Mouse (Mus musculus): ENCODE data around the gene A630001G21Rik. TPM values are rescaled to one million over a fixed set of nuclear protein-coding genes. Genes with fewer than 3 reads are reported as not detected.
A peak's percentile ranks its signal among the peaks of the same experiment; 100 is the strongest.
"Not testable (repeated sequence)": the region's sequence is repeated elsewhere in the genome, so short reads cannot be mapped to it uniquely, and the experiment has no call there.

The A630001G21Rik gene
- 1 to 10 TPM in 1 of 2 experiments, under 1 TPM in 1; 0.45 to 1.1 TPM for total RNA-seq (2021)

DNA sequence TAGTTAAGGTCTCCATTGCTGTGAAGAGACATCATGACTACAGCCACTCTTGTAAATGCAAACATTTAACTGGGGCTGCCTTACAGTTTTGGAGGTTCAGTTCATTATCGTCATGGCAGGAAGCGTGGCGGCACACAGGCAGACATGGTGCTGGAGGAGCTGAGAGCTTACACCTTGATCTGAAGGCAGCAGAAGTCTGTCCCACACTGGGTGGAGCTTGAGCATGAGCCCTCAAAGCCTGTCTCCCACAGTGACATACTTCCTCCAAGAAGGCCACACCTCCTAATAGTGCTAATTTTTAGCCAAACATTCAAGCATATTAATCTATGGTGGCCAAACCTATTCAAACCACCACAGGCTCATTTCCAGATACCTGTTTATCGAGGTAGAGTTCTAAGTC, at the start of gene A630001G21Rik:
TSS of gene A630001G21Rik (minus strand) at position 208 of the 400 bp plus-strand sequence.
- DNase-seq, result no peak
- intact Hi-C loops (cut with DNase I), result no loop called here

DNA sequence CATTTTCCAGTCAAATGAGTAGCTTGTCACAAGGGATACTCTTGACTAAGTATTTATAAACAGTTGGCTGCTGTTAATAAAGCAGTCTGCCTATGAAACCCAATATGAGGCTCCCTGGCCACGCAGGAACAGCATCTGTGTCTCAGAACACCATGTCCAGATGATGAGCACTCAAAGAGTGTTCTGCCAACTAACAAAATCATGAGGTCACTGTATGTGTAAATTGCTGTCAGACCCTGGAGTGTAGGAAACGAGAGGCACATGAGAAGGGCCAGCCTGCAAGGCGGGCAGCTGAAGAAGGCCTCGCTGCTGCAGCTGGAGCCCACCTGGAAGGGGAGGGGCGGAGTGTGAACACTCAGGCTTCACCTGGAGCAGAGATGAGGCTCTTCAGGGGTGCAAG, 48.7 kb upstream of the A630001G21Rik start:
- intact Hi-C loops (cut with DNase I), result no loop called here
- DNase-seq, result no peak

DNA sequence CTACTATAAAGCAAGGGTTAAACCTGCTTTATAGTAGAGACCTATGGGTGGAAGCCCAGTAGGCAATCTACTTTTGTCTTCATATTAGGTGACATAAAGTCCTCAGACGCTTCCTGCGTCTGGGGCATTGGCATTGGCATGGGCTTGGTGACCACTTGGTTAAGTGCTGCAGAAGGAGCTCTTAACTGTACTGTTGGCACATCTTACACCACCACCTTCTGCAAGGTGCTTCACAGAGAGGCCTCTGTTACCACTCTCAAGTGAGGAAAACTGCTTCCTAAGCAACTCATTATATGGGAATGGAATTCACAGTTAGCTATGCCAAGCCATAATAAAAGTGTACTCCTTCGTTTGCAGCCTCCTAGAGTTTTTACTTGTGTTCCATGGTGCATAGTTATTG, 46.5 kb upstream of the A630001G21Rik start:
- intact Hi-C loops (cut with DNase I), result no loop called here
- DNase-seq, result no peak

DNA sequence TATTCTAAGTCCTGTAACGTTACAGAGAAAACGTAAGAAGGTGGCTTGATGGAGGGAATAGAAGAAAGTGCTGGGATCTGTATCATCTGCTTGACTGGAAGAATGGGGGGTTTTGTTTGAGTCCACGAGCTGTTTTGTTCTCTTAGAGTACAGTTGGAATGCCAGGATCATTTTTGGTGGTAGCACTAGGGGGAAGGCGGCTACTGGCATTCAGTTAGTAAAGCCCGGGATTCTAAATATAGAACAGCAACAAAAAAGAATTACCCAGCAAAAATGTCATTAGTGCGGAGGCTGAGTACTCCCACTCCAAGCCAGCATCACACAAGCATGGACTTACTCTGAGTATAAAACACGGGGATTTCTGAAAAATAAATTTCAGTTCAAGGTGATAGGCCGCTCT, 43.8 kb upstream of the A630001G21Rik start:
- intact Hi-C loops (cut with DNase I), result no loop called here
- no peak for DNase-seq

DNA sequence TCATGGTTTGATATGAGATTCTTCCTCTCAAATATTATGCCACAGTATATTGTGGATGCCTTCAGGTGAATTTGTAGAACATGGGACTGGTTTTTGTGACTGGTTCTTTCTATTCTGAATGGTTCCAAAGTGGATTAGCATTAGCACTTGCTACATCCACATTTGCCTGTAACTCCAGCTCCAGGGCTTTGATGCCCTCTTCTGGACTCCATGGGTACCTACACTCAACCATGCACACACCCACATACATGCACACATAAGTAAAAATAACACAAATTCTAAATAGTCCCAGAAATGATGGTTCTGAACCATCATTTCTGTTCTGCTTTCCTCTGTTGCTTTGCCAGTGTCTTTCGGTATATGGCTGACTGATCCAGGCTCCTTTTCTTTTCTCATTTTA, 41.3 kb upstream of the A630001G21Rik start:
- DNase-seq, result no peak
- intact Hi-C loops (cut with DNase I), result no loop called here

DNA sequence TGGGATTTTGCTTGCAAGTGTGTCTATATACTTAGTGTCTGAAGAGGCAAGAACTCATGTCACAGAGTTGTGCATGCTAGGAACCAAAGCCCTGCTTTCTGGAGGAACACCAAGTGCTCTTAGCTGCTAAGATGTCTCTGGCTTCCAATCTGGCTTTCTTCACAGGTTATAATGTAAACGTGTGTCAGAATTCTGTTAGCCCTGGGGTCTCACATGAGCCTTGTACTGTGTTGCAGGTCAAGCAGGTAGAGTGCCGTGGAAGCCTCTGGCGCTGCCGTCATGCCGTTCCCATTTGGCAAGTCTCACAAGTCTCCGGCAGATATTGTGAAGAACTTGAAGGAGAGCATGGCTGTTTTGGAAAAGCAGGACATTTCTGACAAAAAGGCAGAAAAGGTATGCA, 39.7 kb upstream of the A630001G21Rik start:
- intact Hi-C loops (cut with DNase I), result no loop called here
- no peak for DNase-seq

DNA sequence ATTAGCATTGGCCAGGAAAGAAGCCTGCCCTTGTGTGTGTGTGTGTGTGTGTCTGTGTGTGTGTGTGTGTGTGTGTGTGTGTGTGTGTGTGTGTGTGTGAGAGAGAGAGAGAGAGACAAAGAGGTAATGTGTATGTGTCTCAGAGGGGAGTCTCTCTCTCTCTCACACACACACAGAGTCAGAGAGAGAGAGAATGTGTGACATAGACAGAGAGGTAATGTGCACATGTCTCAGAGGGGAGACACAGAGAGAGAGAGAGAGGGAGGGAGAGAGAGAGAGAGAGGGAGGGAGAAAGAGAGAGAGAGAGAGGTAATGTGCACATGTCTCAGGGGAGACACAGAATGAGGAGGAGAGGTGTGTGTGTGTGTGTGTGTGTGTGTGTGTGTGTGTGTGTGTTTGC, 35.8 kb upstream of the A630001G21Rik start:
- DNase-seq; intact Hi-C loops (cut with DNase I): not testable (repeated sequence)

DNA sequence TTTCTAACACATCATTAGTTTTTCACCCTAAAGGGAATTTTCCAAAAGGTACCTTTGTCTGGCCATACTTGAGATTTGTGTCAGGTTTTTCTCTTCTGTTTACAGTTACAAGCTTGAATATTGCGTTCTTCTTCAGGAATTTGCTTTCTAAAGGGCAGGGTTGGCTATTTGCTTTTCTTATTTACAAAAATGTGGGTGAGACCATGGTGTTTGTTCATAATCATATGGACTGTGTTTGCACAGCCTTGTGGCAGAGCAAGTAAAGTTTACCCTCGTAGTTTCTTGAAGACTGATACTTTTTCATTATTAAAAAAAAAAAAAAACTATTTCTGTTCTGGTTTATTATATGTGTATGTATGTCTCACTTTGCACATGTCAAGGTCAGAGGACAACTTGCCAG, 32.3 kb upstream of the A630001G21Rik start:
- intact Hi-C loops (cut with DNase I), result no loop called here
- DNase-seq, result no peak

DNA sequence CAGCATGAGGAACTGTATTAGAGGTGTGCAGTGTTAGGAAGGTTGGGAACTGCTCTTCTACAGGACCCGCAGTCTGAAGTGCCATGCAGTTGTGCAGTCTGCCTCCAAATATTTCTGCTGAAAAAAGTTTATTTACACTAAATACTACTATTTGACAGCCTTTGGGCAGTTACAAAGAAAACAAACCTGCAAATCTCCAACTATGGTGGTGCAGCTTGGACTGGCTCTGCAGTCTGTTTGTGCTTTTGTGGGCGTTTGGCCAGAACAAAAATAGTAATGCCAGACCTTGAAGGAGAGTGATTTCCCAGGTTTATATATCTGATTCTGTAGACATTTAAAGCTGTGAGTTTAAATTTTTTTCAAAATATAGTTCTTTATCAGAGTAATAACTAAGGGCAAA, 31.9 kb upstream of the A630001G21Rik start:
- intact Hi-C loops (cut with DNase I), result no loop called here
- peak; percentile 64 to 68 for DNase-seq

DNA sequence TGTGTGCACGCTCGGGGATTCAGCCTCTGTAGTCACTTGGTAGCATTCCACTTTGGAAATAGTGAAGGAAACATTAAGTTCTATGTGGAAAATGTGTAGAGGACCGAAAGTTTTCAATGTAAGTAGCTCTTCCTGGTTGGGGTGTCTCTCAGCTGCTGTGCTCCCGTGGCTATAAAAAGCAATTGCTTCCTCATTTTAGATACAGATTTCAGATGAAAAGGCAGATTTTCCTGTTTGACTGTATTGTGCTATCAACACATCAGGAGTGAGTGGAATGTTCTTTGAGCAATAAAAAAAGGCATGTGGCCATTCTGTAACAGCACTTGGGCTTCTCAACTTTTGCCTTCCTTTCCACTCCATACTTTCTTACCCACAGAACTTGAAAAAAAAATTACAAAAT, 30.8 kb upstream of the A630001G21Rik start:
- no peak for DNase-seq
- intact Hi-C loops (cut with DNase I), result no loop called here

DNA sequence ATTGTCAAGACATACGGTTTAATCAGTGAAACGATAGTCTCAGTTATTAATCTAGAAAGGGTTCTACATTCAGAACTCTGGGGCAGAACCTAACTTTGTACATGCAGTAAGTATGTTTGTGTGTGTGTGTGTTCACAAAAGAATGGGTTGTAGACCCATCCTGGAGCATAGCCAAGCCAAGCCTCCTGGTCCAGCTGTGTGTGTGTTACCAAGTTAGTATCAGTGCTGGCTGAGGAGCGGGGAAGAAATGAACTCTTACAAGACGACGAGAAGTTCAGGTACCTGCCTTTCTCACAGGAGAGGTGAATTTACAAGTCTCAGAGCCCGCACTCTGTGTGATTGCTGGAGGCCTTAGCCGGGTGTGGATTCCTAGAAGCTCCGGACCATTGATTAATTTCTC, 26.1 kb upstream of the A630001G21Rik start:
- no peak for DNase-seq
- intact Hi-C loops (cut with DNase I), result no loop called here

DNA sequence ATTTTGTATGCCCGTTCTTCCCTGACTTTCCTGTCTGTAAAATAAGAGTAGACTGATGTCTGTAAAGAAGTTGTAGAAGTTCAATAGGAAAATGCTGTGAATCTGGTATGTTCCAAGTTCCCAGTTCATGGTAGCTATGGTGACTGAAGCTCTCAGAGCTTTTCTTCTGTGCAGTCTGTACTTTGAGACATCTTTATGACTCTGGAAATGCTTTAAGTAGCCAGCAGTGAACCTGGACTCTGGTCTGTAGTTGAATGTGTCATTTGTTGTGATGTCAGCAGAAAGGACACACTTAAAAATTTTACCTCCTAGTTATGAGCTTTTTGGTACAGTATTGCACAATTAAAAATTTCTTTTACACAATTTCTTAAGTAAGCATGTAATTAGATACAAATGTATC, 24.1 kb upstream of the A630001G21Rik start:
- no peak for DNase-seq
- intact Hi-C loops (cut with DNase I), result no loop called here

DNA sequence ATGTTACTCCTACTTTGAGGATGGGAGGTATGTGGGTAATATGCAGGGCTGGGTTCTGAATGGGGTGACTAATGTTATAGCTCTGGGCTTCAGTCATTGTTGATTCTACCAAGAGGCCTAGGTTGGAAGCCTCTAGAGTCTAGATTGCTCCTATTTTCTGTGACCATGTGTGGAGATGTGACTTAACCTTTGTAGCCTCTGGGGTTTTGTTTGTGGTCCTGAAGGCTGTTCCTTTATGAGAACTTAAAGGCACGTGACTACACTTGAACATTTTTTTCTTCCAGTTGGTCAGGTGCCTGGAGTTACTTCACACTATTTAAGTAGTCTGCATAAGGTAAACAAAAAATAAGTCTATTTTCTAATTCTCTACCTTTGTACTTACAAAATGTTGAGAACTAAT, 21.3 kb upstream of the A630001G21Rik start:
- no peak for DNase-seq
- intact Hi-C loops (cut with DNase I), result no loop called here

DNA sequence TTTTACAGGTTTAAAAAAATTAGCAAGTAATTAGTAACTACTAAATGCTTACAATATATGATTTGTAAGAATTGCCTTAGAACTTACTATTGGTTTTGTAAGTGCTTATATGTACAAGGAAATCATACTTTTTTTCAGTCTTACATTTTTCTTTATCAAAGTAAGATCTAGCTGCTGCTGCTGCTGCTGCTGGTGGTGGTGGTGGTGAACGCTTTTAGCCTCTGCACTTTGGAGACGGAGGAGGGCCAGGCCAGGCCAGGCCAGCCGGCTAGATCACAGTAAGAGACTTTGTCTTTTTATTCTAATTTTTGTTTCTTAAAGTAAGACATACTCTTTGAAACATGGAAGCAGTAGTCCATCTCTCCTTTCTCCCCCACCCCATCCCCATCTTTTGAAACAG, 16.8 kb upstream of the A630001G21Rik start:
- DNase-seq, result no peak
- intact Hi-C loops (cut with DNase I), result loop anchor here (2.0 kb wide), 1 partner anchor 48 kb away; no protein-coding TSS in a partner anchor

DNA sequence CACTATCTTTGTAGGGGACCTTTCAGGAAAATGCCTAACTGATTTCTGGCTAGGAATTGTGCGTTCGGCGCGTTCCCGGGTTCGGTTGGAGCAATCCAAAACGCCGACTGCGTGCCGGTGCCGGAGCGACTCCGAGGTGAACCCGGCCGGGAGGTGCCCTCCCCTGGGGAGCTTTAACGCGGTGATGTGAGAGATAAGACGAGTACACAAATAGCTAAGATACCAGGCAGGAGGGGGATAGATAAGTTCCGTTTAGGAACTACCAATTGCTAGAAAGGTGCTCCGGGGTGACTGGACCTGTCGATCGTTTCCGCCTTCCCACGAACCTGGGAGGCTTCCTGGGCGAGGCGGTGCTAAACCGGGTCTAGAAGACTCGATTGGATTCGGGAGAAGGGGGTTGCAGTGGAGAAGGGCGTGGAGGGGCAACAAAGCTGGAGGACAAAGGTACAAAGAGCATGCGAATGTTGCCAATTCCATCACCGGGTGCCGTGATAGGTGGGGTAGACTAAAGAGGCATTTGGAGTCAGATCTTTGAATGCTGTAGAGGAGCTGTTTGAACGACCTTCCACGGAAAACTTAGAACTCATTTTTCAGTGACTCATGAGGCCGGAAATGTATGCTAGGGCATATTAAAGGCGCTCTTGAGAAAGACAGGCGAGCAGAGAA, 15.8 kb upstream of the A630001G21Rik start:
- DNase-seq, result peak; percentile 54 to 66
- intact Hi-C loops (cut with DNase I), result loop anchor here (2.0 kb wide), 1 partner anchor 49 kb away; no protein-coding TSS in a partner anchor

DNA sequence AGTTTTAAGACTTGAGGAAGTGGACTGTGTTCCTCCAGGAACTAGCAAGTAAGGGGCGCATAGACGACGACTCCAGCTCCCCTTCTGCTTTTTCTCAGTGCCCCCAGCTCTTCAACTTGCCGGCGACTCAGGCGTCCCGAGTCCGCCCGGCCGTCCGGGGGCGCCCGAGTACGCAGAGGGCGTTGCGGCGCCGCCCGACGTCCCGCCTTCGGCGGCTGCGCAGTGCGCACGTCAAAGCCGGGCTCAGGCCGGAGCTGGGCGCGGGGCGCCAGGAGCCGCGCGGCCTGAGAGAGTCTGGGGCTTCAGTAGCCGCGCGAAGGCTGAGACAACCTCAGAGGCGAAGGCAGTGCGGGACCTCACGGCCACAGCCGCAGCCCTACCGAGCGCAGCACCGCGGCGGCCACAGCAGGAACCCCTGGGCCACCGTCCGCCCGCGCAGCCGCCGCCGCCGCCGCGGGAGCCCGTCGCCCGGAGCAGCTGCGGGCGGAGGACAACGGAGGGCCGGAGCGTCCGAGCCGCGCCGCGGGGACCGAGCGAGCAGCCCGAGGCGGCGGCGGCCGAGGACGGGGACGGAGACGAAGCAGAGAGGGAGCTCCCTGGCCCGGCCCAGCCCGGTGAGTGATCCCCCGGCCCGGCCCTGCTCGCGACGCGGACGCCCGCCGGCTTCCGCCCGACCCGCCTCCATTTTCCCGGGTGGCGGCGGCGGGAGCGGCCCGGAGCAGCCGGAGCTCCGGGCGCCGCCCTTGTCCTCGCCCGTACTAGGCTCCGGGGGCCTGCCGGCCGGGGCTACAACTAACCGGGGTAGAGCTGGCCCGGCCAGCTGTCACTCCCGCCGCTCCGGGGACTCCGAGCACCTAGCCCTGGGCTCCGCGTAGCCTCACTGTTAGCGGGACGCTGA, 15.0 kb upstream of the A630001G21Rik start, which contains the start of gene Cab39:
TSS of gene Cab39 (plus strand) at position 234 of the 898 bp plus-strand sequence.
- peak; percentile 92 to 93 for DNase-seq
- intact Hi-C loops (cut with DNase I), result loop anchor here (2.0 kb wide), 1 partner anchor 49 kb away; no protein-coding TSS in a partner anchor

DNA sequence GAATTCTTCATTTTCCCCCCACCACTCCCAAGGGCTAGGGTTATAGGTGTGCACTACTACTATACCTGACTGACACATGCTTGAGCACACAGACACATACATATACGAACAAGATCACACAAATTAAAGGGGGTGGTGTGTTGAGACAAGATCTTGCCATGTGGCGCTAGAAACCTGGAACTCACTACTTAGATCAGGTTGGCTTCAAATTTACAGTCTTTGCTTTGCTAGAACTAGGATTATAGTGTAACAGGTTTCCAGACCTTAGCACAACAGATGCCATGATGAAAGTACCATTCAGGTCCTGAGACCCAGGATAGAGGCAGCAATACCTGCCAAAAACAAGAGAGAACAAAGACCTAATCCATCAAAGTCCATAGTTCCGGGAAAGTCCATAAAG, 13.0 kb upstream of the A630001G21Rik start:
- intact Hi-C loops (cut with DNase I), result no loop called here

DNA sequence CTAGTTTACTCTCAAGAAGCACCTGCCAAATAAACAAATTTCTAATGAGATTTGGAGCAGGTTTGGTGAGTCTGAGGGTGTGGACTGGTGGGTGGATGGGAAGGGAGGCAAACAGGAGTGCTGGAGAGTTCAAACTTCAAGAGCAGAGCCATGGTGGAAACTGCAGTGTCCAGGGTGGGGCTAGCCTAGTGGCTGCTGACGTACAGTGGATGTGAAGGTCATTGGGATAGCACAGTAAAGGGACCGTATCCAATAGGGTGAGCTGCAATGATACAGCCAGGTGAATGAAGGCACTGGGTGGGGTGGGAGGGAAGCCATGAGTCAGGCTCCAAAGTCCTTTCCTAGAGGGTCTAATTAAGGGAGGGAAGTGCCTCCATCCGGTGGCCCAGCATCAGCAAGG, 12.1 kb upstream of the A630001G21Rik start:
- intact Hi-C loops (cut with DNase I), result no loop called here

More for the DNA sequence above, 13.0 kb upstream of the A630001G21Rik start:
- no peak for DNase-seq

DNA sequence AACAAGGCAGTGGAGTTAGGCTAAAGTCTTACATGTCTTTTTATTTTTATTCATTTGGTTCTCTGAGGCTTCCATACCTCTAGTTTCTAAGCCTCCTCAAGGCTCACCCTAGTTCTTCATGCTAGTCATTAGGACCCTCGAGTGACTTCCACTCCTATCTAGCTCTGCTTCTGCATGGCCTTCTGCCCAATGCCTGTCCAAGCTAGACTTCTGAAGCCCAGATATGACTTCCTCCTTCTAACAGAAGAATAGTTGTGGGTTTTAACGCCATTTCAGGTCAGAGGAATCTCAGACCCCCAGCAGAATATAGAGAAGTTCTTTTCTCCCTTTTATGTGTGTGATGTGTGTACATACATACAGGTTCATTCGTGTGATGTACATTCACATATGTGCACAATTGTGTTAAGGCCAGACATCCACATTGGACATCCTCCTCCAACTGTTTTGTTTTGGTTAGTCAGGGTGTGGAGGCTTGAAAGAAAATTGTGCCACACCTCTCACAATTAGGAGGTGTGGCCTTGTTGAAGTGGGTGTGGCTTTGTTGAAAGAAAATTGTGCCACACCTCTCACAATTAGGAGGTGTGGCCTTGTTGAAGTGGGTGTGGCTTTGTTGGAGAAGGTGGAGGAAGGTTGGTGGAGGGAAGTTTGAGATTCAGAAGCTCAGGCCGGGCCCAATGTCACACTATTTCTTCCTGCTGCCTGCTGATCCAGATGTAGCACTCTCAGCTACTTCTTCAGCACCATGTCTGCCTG, 1.2 kb upstream of the A630001G21Rik start:
- intact Hi-C loops (cut with DNase I), result no loop called here
- DNase-seq, result no peak

More for the DNA sequence above, 12.1 kb upstream of the A630001G21Rik start:
- DNase-seq, result no peak

DNA sequence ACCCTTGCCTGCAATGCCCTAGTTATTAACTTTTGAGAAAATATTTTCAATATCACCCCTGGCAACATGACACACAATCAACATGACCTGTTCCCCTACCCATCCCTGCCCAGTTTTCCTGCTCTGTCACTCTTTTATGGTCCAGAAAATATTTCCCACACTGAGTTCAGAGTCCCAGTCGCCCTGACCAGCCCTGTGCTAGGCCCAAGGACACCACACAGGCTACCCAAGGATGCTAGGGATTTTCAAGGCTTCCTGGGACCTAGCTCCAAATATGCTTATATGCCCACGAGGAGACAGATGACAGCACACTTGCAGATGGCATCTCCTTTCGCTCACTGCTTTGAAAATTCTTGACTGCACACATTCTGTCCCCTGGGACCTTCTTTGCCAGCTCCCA, 569 bp upstream of the A630001G21Rik start:
- intact Hi-C loops (cut with DNase I), result no loop called here
- DNase-seq, result no peak

DNA sequence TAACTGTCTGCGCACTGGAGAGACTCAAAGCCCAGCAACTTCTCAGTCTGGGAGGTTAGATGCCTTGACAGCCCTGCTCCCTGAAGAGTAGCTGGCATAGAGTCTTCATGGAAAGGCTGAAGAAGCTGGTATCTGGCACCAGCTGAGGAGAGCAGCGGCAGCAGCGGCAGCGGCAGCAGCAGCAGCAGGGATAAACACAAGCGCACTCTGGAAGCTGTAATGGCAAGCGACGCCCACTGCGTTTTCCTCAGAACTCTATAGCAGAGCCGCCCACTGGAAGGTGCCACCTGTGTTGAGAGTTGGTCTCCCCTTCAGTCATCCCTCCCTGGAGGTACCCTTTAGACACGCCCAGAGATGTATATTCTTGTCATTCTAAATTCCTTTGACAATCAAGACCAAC, 2.3 kb downstream of the A630001G21Rik start:
- no peak for DNase-seq
- intact Hi-C loops (cut with DNase I), result no loop called here

Measured in heart, postnatal 10 days (tissue).